Comparison of ENCODE assay signal across 25 mouse cellular contexts in genomic region chr13:3925632-3926031, GRCm38 (mm10). TPM values are rescaled to one million over a fixed set of nuclear protein-coding genes. Genes with fewer than 3 reads are reported as not detected.
"Had no signal": no experiment of that assay in that cellular context is flagged by ENCODE, and none has a peak within 500 bp of the region (broad histone marks: within the 10 kb centered on the region; RNA-seq: fewer than 3 reads in every experiment).

No protein-coding gene starts in this region.

- H3K9me3 ChIP-seq: midbrain, embryonic 10.5 days; midbrain, embryonic 12.5 days; neural tube, embryonic 13.5 days; neural tube, embryonic 15.5 days; stomach, embryonic 15.5 days had no signal

- DNase-seq: lung, adult 18-20 months; lung, embryonic 14.5 days; lung, postnatal 10 days; lung, postnatal 4 days; midbrain, embryonic 14.5 days; retina, postnatal 1 day; right cerebral cortex, adult 18-20 months; right cerebral cortex, postnatal 25 days; right cerebral cortex, postnatal 4 days; thymus, adult 2 months; thymus, postnatal 14 days; thymus, postnatal 36 days had no signal

- H3K27ac ChIP-seq: midbrain, embryonic 10.5 days; midbrain, embryonic 12.5 days; neural tube, embryonic 13.5 days; neural tube, embryonic 15.5 days; stomach, embryonic 15.5 days; stomach, postnatal 0 days had no signal

- H3K4me1 ChIP-seq: midbrain, embryonic 10.5 days; midbrain, embryonic 12.5 days; neural tube, embryonic 13.5 days; neural tube, embryonic 15.5 days; stomach, embryonic 15.5 days had no signal

- H3K27me3 ChIP-seq: midbrain, embryonic 12.5 days; neural tube, embryonic 13.5 days; neural tube, embryonic 15.5 days; stomach, embryonic 15.5 days had no signal

- H3K9ac ChIP-seq: lung, embryonic 14.5 days; midbrain, embryonic 12.5 days; neural tube, embryonic 13.5 days; neural tube, embryonic 15.5 days; stomach, embryonic 15.5 days had no signal

- H3K4me3 ChIP-seq: midbrain, embryonic 10.5 days; midbrain, embryonic 12.5 days; myocyte; neural tube, embryonic 13.5 days; neural tube, embryonic 15.5 days; stomach, embryonic 15.5 days had no signal

- H3K4me2 ChIP-seq: lung, embryonic 14.5 days; midbrain, embryonic 12.5 days; neural tube, embryonic 13.5 days; neural tube, embryonic 15.5 days; stomach, embryonic 15.5 days had no signal

- ATAC-seq: midbrain, embryonic 16.5 days had no signal

- H3K36me3 ChIP-seq: midbrain, embryonic 10.5 days; midbrain, embryonic 12.5 days; neural tube, embryonic 13.5 days; neural tube, embryonic 15.5 days; stomach, embryonic 15.5 days had no signal

RNA-seq across cellular contexts. Expression of gene Tubal3, which starts 7.6 kb away (rescaled TPM):
- polyA plus RNA-seq: lung, embryonic 14.5 days; lung, embryonic 16.5 days; midbrain, embryonic 10.5 days; midbrain, embryonic 12.5 days; midbrain, embryonic 14.5 days; midbrain, embryonic 16.5 days; myocyte; neural tube, embryonic 11.5 days; neural tube, embryonic 13.5 days; neural tube, embryonic 15.5 days; spleen, adult 2 months; stomach, postnatal 0 days; thymus, adult 2 months had no signal

RNA-seq across cellular contexts. Expression of gene Ucn3, which starts 19.5 kb away (rescaled TPM):
- polyA plus RNA-seq: liver, embryonic 16.5 days; lung, embryonic 14.5 days; lung, embryonic 16.5 days; midbrain, embryonic 10.5 days; midbrain, embryonic 12.5 days; midbrain, embryonic 14.5 days; myocyte; neural tube, embryonic 11.5 days; neural tube, embryonic 13.5 days; neural tube, embryonic 15.5 days; spleen, adult 2 months; stomach, embryonic 15.5 days; stomach, postnatal 0 days; testis, adult 2 months had no signal
